Mouse (Mus musculus): ENCODE measurements around the gene Vegfa.

The Vegfa gene

DNA sequence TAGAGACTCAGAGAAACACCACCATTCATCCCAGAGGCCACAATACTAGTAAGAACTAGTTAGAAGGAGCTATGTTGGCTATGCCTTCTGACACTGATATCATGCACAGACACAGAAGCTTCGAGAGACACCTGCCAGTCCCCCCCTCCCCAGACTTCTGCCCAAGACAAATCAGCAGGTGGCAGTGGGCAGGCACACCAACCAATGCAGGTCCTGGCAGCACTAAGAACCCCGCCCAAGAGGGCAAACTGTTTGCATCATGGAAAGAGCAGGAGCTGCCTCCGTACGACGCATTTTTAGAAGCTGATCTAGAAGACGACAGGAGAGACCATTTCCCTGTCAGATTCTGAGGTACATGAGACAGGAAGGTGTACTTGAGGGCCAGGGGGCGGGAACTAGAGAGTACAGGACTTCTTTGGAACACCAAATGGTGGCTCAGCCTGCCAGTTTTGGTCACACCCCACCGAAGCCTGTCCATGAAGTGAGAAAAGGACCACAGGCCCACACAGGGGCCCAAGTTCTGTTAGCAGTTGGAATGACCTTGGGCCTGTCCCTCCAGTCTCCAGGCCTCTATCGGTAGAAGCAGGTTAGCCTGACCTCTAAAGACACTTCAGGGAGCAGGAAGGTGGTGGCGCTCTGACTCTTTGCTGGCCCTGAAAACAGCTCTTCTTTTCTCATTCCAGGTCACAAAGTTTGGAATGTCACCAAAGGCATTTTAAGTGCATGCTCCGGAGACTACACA lies 6.1 kb downstream of the Vegfa start:
- no peak for DNase-seq (ENCODE audit: inconsistent ontology term)

DNA sequence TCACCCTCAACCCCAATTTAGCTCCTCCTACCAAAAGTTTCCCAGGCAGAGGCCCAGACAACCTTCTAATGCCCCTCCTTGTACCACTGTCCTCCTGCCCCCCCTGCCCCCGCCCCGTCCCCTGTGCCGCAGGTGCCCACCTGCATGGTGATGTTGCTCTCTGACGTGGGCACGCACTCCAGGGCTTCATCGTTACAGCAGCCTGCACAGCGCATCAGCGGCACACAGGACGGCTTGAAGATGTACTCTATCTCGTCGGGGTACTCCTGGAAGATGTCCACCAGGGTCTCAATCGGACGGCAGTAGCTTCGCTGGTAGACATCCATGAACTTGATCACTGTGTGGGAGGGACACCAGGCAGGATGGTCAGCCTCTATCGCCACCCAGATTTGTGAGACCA lies 7.0 kb downstream of the Vegfa start:
- no peak for DNase-seq (ENCODE audit: inconsistent ontology term)

DNA sequence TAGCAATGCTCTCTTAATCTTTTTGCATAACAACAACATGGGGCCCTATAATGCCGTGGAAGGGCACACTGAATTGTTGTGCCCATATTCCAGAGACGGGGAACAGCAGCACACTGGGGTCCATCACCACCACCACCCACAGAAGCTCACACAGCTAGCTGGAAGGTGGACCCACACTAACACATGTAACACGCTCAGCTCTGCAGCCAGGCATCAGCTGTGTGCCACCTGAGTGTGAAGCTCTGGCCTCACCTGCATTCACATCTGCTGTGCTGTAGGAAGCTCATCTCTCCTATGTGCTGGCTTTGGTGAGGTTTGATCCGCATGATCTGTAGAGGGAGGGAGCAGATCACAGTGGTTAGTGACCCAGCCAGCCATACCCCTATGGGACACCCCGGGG lies 8.0 kb downstream of the Vegfa start:
- DNase-seq (ENCODE audit: inconsistent ontology term), result no peak

DNA sequence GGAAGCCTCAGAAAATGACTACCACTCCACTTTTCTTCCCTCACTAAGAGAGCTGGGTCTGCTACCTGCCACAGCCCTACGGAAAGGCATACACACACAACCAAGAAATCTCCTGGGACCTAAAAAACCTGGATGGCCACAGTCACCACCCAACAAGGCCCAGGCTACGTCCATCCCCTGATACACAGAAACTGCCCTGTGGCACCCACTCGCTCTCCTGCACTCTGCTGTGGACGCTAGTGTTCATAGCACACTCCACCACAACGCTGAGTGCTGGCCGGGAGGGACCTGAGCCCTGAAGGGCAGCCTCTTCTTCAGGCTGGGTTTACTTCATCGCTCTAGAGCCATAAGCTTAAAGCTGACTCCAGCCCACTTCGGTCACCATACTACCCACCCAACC lies 8.6 kb downstream of the Vegfa start:
- no peak for DNase-seq (ENCODE audit: inconsistent ontology term)

DNA sequence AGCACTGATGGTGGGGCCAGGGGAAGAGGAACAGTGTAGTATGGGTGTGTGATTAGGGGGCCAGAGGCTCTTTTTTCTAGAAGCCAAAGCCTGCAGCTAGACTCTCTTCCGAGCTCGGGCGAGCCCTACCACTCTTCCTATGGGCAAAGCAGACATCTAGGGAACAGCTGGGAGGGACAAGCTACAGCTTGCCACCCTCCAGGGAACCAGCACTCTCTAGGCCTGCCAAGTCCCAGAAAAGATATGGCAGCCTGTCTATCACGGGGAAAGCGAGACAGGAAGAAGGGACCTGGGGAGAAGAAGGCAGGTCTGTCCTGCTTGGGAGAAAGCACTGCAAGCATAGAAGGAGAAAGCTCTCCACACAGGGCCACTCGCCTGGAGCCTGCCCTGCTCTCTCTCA lies 9.2 kb downstream of the Vegfa start:
- no peak for DNase-seq (ENCODE audit: inconsistent ontology term)

DNA sequence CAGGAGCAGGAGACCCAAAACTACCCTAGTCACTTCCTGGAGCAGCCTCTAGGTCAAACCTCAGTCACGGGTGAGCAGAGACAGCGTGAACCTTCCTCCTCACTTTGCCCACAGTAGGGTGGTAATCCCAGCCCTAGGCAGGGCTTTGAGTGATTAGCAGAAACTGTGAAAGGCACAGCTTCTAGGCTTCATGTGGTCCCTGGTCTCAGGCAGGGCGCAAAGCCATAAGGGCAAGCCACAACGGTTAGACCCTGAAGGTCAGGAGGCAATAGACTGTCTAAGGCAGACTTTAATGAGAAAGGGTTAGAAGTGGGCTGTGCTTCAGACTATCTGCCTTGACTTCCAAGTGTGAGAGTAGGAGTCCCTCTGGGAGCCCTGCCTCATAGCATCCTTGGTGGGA lies 9.7 kb downstream of the Vegfa start:
- no peak for DNase-seq (ENCODE audit: inconsistent ontology term)

DNA sequence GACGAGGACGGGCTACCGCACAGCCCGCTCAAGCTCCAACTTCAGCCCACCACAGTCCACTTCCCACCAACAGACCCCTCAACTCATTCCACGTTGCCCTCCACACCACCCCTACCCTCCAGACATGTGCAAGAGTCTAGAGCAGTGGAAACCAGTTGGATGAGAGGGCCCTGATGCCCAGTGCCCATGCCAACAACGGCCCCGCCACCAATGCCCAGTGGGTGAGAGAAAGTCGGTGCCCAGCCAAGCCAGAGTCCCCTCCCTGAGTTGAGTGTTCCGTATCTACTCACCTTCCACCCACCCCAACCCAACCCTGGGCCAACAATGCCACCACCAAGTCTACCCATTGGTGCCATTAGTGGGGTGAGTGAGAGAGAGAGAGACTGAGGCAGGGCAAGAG lies 10.4 kb downstream of the Vegfa start:
- DNase-seq (ENCODE audit: inconsistent ontology term), result no peak

DNA sequence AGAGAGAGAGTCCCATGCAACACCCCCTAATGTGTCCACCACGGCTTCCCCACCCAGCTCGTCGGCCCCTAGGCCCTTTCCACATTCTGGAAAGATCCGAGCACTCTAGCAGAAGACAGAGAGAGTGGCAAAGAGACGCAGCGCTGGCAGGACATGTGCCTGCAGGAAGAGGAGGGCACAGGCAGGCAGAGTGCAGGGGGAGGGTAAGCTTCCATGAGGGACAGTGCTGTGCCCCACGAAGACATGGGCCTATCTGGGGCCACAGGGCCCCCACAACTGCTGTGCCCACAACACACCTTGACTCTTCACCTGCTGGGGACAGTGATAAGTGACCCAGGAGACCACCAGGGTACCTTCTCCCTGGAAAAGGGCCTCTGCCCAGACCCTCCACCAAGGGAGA lies 11.0 kb downstream of the Vegfa start:
- no peak for DNase-seq (ENCODE audit: inconsistent ontology term)

DNA sequence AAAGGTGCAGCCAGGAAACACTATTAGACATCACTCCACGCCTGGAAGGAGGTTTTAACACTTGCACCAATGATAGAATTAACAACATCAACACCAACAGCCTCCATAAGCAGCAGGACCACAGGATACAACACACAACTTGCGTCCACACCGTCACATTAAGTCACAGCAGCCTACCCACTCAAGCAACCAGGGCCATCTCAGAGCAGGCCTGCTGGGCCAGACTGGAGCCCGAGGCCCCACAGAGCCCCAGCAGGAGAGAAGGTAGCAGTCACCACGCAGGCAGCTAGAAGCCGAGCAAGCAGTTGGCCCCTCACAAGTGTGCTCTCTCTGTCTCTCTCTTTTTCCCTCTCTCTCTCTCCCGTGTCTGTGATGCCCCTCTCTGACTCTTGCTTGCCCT lies 11.6 kb downstream of the Vegfa start:
- DNase-seq (ENCODE audit: inconsistent ontology term), result no peak

DNA sequence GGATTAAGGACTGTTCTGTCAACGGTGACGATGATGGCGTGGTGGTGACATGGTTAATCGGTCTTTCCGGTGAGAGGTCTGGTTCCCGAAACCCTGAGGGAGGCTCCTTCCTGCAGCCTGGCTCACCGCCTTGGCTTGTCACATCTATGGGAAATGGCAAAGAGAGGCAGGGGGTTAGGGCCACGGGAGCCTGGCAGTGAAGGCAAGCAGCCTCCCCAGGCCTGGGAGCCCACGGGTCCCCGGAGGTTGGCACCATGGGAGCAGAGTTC lies 13.5 kb downstream of the Vegfa start:
- DNase-seq (ENCODE audit: inconsistent ontology term), result no peak

DNA sequence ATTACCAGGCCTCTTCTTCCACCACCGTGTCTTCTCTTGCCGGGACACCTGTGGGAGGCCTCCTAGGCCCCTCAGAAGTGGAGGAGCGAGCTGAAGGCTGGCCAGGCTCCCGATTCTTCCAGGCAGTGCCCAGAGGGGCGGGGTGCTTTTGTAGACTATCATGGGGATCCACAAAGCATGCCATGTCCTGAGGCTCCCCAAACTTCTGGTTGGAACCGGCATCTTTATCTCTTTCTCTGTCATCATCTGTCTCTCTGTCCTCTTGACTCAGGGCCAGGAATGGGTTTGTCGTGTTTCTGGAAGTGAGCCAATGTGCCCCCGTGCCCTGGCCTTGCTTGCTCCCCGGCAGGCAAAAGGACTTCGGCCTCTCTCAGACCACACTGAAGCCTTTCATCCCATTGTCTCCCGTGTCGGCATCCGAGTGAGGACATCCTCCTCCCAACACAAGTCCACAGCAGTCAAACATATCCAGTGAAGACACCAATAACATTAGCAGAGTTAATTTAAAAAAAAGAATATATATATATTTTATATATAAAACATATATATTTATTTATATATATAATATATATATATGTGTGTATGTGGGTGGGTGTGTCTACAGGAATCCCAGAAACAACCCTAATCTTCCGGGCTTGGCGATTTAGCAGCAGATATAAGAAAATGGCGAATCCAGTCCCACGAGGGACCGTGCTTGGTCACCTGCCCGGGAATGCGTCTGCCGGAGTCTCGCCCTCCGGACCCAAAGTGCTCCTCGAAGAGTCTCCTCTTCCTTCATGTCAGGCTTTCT lies 14.0 kb downstream of the Vegfa start:
- no peak for DNase-seq (ENCODE audit: inconsistent ontology term)

DNA sequence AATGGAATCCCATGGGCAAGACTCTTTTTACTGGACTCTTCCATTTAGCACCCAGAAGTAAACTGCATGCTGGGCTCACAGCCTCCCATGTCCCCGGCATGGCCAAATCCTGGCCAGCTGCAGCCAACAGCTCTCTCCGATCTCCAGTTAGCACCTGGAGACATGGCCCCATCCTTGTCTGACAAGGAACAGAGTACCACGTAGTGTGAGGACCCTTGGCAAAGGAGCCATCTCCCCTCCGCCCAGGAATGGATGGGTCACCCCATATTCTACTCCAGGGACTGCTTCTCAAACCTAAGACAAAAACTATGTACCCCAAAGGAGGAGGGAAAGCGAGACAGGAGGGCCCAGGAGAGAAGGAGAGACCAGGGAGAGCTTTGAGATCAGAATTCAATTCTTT lies 15.6 kb downstream of the Vegfa start:
- no peak for DNase-seq (ENCODE audit: inconsistent ontology term)

DNA sequence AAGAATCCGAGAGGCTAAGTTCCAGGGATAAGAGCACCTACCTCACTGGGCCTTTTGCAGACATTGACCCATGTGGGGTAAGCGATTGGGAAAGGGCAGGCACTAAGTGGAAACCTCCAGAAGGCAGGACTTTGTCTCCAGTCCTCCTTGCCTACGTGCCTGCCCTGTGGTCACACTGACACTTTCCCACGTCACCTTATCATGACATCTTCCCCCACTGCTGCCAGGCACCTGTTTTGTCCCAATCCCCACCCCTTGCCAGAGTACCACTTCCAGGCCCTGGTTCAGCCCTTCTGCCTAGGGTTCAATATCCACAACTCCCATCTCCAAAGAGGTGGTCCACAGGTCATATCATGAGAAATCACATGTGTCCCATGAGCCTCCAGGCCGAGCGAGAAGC lies 16.2 kb downstream of the Vegfa start:
- no peak for DNase-seq (ENCODE audit: inconsistent ontology term)

DNA sequence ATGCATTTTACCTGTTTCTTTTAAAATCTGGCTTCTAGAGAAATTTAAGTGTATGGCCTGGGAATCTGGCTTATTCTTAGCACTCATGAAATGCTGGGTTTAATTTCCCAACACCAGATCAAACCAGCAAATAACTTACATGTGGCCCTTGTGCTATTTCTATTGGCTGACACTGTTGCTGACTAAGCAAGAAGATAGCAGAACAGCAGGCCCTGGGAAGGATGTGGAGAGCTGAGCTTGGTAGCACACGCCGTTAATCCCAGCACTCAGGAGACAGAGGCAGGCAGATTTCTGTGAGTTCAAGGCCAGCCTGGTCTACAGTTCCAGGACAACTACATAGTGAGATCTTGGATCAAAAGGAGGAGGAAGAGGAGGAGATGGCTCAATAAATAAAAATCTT lies 17.2 kb downstream of the Vegfa start:
- DNase-seq (ENCODE audit: inconsistent ontology term), result no peak

DNA sequence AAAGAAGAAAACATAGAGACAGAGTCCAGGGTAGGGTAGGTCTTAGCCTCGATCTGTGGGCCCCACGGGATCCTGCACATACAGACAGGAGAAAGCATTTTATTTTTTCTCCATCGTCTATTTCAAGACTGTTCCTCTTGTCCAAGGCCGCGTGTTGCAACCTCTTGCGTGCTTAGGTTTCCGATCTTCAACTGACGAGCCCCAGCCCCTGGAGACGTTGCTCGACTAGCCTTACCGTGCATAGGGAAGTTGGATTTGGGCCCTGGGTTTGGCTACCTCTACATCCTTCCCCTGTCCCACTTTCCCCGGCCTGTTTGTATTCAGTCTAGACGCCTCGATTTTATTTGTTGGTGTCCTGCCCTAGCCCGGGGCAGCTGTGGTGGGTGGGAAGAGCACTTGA lies 18.6 kb downstream of the Vegfa start:
- no peak for DNase-seq (ENCODE audit: inconsistent ontology term)

DNA sequence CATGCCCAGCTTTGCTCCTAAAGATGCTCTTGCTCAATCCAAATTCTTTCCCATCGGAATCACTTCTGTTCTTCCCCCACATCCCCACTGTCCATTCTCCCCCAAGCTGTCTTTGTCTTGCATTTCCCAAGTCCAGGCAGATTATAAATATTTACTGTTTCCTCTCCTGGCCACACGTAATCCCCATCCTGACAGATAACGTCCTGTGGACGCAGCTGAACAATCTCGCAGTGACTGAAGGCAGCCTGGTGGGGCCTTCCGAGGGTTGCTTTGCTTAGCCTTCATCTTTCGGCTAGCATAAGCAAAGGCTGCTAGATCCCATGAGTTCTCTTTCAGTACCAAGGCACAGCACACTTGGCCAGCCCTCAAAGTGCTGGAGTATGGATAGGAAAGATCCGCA lies 20.0 kb downstream of the Vegfa start:
- DNase-seq (ENCODE audit: inconsistent ontology term), result no peak

DNA sequence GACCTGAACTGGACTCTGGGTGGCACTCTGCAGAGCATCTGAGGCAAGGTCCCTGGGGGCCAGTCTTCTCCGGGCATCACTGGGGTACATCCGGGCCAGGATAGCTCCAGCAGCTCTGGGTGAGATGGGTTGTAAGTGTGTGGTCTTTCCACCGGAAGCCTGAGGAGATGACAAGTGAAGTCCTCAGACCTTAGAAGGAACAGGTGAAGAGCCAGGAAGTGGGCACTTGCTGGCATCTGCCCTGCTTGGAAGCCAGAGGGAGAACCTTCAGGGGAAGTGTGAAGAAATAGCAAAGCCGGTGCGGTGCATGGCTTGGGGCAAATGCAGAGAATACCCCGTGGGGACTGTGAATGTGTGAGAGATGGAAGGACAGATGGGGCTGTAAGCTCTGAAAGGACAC lies 21.7 kb downstream of the Vegfa start:
- no peak for DNase-seq (ENCODE audit: inconsistent ontology term)

DNA sequence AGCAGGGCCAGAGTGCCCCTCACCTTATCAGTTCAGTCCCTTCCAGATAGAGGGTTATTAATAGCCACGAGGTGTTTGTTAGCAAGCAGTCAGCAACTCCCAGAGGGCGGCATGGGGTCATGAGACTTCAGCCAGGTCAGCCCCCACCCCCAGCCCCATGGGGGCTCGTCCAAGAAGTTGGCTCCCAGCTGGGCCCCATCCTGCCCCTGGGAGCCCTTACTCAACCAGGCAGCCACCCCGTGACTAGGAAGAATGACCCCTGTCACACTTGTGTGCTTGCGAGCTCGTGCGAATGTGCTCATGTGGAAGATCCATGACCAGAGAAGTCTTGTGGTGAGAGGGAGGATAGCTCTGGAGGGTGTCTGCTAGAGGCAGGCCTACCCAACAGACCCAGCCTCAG lies 23.0 kb downstream of the Vegfa start:
- DNase-seq (ENCODE audit: inconsistent ontology term), result no peak

DNA sequence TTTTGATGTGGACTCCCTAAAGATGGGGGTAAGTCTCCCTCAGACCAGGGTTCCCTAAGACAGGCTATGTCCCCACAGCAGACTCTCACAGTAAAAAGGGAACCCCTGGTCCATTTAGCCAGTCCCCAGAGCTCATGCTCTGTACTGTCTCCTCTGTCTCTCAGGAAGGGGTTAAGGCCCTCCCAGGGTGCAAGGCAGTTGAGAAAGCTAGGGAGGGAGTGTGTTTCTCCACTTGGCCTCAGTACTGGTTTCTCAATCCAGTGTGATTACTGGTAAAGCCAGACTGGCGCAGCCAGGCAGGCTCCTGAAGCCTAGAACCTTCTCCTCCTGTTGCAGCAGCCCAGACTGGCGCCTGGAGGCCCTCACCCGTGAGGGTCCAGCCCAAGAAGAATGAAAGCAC lies 26.7 kb downstream of the Vegfa start:
- no peak for DNase-seq (ENCODE audit: inconsistent ontology term)

DNA sequence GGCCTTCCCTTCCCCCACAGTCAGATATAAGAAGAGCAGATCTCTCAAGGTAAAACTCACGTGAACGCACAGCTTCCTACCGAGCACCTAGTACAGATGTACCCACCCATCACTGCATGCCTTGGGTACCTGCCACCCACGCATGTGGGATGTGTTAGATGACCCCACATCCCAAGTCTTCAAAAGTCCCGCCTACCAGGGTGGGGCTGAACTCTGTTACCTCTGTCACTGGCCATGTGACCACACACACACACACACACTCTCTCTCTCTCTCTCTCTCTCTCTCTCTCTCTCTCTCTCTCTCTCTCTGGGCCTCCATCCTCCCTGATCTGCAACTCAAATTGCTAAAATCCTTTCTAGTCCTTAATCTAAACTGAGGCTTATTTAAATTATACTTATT lies 27.7 kb downstream of the Vegfa start:
- no peak for DNase-seq (ENCODE audit: inconsistent ontology term)

DNA sequence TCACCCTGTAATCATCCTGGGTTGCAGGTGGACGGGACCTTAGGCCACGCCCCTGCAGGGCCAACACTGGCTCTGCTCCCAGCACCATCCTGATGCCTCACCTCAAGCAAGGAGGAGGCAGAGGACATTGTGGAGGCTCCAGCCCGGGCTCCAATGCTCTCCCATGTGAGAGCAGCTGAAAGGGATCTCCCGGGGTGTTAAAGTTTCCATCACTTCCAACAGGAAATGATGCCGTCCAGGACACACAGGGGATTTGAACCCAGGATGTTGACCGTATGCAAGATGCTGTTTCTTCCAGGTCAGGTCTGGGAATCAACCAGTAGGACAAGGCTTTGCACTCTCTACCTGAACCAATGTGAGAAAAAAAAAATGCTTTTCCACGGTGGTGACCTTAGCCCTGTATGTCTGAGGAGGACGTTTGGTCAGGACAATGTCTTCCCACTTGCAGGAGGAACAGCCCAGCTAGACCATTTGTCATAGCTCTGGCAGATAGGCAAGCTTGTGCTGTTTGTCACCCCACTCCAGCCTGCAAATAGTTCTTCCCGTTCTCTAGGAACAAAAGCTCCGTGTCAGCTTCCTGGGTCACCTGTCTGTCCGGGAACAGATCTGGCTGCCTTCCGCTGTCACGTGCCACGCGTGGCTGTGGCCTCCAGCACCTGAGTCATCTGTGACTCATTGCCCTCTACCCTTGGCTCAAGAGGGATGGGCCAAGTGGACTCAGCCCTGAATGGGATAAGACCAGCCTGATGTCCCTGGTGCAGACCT lies 28.3 kb downstream of the Vegfa start:
- DNase-seq (ENCODE audit: inconsistent ontology term), result no peak

DNA sequence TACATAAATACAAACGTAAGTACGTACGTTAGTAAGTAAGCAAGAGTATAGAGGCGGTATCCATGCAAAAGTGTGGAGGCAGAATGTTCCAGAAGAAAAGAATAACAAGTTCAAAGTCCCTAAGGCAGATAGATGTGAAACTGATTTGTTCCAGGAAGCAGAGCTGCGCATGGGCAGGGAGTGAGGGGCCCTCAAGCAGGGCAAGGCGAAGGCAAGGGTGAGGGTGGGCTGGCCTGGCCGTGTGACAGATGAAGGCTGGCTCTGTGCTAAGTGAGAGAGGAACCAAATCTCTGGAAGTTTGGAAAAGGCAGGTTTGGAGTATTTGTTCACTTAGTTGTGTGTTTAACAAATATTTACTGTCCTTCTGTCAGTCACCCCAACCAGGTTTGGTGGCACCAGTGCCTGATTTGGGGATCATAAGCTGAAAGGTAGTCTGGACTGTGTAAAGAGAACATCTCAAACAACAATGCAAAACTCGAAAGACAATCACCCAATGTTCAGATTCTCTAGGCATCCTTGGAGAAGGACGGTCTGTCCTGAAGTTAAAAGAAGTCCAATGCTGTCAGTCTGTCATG lies 32.7 kb downstream of the Vegfa start:
- DNase-seq (ENCODE audit: inconsistent ontology term), result no peak

DNA sequence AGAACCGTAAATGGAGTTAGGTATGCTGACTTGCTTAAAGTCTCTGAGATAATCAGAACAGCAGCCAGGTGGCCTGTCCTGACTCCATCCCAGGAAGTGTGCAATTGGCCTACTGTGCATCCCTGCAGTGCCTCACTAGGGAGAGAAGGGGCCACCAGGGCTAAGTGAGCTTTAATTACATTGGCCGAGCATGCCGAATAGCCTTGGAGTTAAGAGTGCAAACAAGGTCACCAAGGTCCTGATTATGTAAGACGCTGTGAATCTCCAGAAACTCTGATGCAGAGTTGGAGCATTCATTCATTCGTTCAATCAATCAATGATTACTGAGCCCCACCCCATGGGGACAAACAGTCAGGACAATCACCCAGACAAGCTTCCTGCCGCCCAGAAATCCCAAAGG lies 33.8 kb downstream of the Vegfa start:
- DNase-seq (ENCODE audit: inconsistent ontology term), result no peak

All from Muller cell, postnatal 12 days (primary cell).